Mouse (Mus musculus) limb, embryonic 14.5 days (tissue): Measurements from ENCODE around the gene Phf21b. TPM values are rescaled to one million over a fixed set of nuclear protein-coding genes. Genes with fewer than 3 reads are reported as not detected.

Experiments
- ATAC-seq: fragments of 200-750 bp; cut with Nextera tagmentation; 2 replicates; pipeline ENCODE4 v1.8.0; 2017; ENCODE audit warnings: low read depth, moderate number of reproducible peaks, moderate TSS enrichment; ENCODE audit not compliant: low FRiP score
- DNase-seq: peaks from one replicate; pipeline ENCODE4 v3.0.0-alpha.2; 2015; ENCODE audit warnings: low spot score
- H3K27ac ChIP-seq: fragments of 300-500 bp; sonication (generic); replicated peaks from 2 replicates; pipeline ENCODE4 v1.5.1; 2014; ENCODE audit warnings: low read depth, mild to moderate bottlenecking, low read length, moderate library complexity, mixed read lengths
- H3K27me3 ChIP-seq: fragments of 300-500 bp; sonication (generic); 2 replicates; pipeline ENCODE4 v1.6.1; 2014; ENCODE audit warnings: low read length, mixed read lengths; ENCODE audit not compliant: control insufficient read depth, insufficient read depth
- H3K36me3 ChIP-seq: fragments of 300-500 bp; sonication (generic); 2 replicates; pipeline ENCODE4 v1.6.1; 2014; ENCODE audit warnings: mild to moderate bottlenecking, low read length, moderate library complexity, mixed read lengths; ENCODE audit not compliant: control insufficient read depth, insufficient read depth
- H3K4me1 ChIP-seq: fragments of 300-500 bp; sonication (generic); 2 replicates; pipeline ENCODE4 v1.6.1; 2014; ENCODE audit warnings: antibody characterized with exemption, low read length, mixed read lengths; ENCODE audit not compliant: control insufficient read depth, insufficient read depth
- H3K4me2 ChIP-seq: fragments of 300-500 bp; sonication (generic); replicated peaks from 2 replicates; pipeline ENCODE4 v1.6.1; 2014; ENCODE audit warnings: low read depth, mild to moderate bottlenecking, low read length, moderate library complexity; ENCODE audit not compliant: severe bottlenecking
- H3K4me3 ChIP-seq: fragments of 300-500 bp; sonication (generic); replicated peaks from 2 replicates; pipeline ENCODE4 v1.5.1; 2014; ENCODE audit warnings: low read length
- H3K9ac ChIP-seq: fragments of 300-500 bp; sonication (generic); 2 replicates; pipeline ENCODE4 v1.6.1; 2014; ENCODE audit warnings: mild to moderate bottlenecking, low read depth, low read length, moderate library complexity; ENCODE audit not compliant: severe bottlenecking
- H3K9me3 ChIP-seq: fragments of 300-500 bp; sonication (generic); 2 replicates; pipeline ENCODE4 v1.6.1; 2016; ENCODE audit warnings: low read length; ENCODE audit not compliant: control insufficient read depth
- POLR2A ChIP-seq: fragments of 200-500 bp; IDR thresholded peaks from 2 replicates; pipeline ENCODE4 v1.8.0; 2012; ENCODE audit warnings: inconsistent platforms, mild to moderate bottlenecking, moderate library complexity, borderline replicate concordance; ENCODE audit not compliant: insufficient read depth, insufficient read length; ENCODE audit errors: extremely low read depth
- WGBS: fragments of 180-500 bp; shearing (Covaris S2); extraction: QIAGEN DNeasy Blood & Tissue Kit; methylation state at CpG from one replicate; pipeline ENCODE4 v1.1.7; 2014; 5-methylcytosine and 5-hydroxymethylcytosine counted together
- polyA plus RNA-seq, 2 experiments: library from polyadenylated mRNA; depleted of rRNA in 1 of 2; stranded (reverse) in 1 of 2; unstranded in 1 of 2; fragments of >200 nt; fragmentation: Nextera tagmentation in 1 of 2; extraction: Ambion mirVana in 1 of 2; gene quantifications; 2 replicates each; pipeline versions ENCODE4 v1.2.1 to v1.2.3; 2012 to 2014

Gene Phf21b
- polyA plus RNA-seq, 2 experiments: 0.43 to 6.9 TPM

DNA sequence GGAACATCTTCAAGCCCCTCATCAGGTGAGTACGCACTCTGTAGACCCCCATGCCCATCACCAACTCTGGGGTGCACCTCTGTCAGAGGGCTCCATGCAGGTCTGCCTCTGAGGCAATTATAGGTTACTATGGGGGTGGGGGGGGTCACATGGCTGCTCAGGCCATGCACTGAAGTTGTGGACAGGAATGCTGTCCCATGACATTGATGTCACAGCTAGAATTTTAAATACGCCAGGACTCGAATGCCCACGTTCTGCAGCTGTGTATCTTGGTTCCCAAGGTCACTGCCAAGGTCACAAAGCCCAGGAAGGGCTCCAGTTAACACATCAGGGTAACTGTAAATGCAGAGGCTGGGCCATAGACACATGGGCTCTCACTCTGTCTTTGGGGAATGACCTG, 110.0 kb downstream of the Phf21b start:
- no peak for DNase-seq
- Histone ChIP-seq H3K4me2 (no peak overlapping the region), H3K9ac (no peak overlapping the region), H3K9me3 (no peaks in the 10 kb centered on the region), H3K36me3 (no peaks in the 10 kb centered on the region), H3K4me3 (no peak overlapping the region), H3K27ac (no peak overlapping the region), H3K27me3 (no peaks in the 10 kb centered on the region), H3K4me1 (no peaks in the 10 kb centered on the region)
- no peak for TF ChIP-seq POLR2A
- no peak for ATAC-seq
- WGBS: 93% methylated on average over 4 of the region's 4 CpGs

DNA sequence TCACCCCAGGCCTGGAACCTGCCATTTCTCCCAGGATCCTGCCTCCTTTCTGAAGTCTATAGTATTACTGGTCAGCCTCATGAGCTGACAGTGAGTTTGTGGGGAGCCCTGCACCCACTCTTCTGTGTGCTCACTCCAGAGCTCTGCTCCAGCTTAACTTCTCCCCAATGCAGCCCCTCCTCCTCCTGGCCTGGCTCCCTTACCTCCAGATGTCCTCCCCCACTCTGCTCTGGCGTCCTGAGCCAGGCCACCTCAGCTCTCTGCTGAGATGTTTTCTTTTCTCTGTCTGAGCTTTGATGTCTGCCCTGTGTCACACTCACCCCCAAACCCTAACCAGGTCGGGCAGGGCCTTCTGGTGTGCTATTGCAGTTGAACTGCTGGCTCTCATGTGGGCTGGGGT, 111.5 kb downstream of the Phf21b start:
- Histone ChIP-seq H3K4me1 (no peaks in the 10 kb centered on the region), H3K9me3 (no peaks in the 10 kb centered on the region), H3K4me3 (no peak overlapping the region), H3K27ac (no peak overlapping the region), H3K4me2 (no peak overlapping the region), H3K9ac (no peak overlapping the region), H3K27me3 (no peaks in the 10 kb centered on the region), H3K36me3 (no peaks in the 10 kb centered on the region)
- WGBS: 4% methylated on average over 2 of the region's 2 CpGs
- TF ChIP-seq POLR2A: no peak
- DNase-seq (no peak), ATAC-seq (no peak)

DNA sequence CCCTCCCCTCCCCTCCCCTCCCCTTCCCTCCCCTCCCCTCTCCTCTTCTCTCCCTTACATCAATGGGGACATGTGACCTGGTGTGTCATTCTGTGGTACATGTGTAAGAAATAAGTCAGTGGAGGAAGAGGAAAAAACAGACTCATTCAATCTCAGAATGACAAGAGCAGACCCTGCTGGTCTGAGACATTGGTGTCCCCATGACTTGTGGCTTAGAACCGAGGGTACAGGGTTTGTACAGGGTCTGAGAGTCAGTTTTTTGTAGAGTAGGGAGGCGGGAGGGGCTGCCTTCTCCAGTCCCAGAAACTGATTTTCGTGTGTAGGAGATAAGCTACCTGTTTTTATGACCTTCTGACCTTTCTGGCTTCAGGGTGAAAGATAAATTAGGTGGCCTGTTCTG, 112.5 kb downstream of the Phf21b start:
- H3K4me2 ChIP-seq: no peak overlapping the region
- no peaks in the 10 kb centered on the region for H3K27me3 ChIP-seq
- no peak overlapping the region for H3K4me3 ChIP-seq
- H3K9ac ChIP-seq: no peak overlapping the region
- no peaks in the 10 kb centered on the region for H3K9me3 ChIP-seq
- no peaks in the 10 kb centered on the region for H3K36me3 ChIP-seq
- DNase-seq: no peak
- WGBS: 19% methylated on average over 3 of the region's 3 CpGs
- no peaks in the 10 kb centered on the region for H3K4me1 ChIP-seq
- no peak overlapping the region for H3K27ac ChIP-seq
- TF ChIP-seq POLR2A: no peak
- no peak for ATAC-seq

DNA sequence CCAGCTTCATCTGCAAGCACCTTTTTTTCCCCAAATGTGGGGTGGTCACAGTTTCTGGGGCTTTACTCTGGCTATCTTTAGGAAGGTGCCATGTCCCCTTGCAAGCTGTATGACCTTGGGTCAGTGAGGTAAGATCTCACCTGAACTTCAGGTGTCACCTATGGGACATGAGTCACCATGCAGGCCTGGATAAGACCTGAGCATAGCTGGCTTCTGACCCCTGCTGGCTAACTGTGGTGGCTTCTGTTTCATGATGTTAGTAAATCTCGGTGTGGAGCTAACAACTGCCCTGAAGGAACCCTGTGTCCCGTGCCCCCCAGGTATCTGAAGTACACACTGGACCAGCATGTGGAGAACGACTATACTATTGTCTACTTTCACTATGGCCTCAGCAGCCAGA, 114.3 kb downstream of the Phf21b start:
- H3K27me3 ChIP-seq: no peaks in the 10 kb centered on the region

DNA sequence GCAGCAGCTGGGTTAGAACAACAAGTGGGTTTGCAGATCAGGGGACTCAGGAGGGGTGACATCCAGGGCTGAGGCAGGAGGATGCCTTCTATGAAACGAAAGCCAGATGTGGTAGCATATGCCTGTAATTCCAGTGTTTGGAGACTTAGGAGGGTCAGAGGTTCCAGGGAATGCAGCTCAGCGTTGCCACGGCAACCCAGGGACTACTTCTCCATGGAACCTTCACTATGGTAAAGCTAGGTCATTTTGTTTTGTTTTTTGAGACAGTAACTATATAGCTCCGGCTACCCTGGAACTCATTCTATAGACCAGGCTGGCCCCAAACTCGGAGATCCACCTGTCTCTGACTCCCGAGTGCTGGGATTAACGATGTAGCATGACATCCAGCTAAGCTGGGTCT, 117.6 kb downstream of the Phf21b start:
- H3K4me1 ChIP-seq: no peaks in the 10 kb centered on the region
- no peak overlapping the region for H3K4me2 ChIP-seq
- H3K27ac ChIP-seq: no peak overlapping the region
- H3K36me3 ChIP-seq: no peaks in the 10 kb centered on the region
- TF ChIP-seq POLR2A: no peak
- no peak overlapping the region for H3K4me3 ChIP-seq
- H3K9ac ChIP-seq: no peak overlapping the region
- no peak for ATAC-seq
- WGBS: 90% methylated on average over 7 of the region's 7 CpGs
- no peak for DNase-seq
- no peaks in the 10 kb centered on the region for H3K9me3 ChIP-seq
- no peaks in the 10 kb centered on the region for H3K27me3 ChIP-seq

More for the DNA sequence above, 114.3 kb downstream of the Phf21b start:
- H3K4me2 ChIP-seq: no peak overlapping the region
- no peaks in the 10 kb centered on the region for H3K4me1 ChIP-seq
- no peak for TF ChIP-seq POLR2A
- DNase-seq: no peak
- H3K9ac ChIP-seq: no peak overlapping the region
- no peaks in the 10 kb centered on the region for H3K9me3 ChIP-seq
- no peaks in the 10 kb centered on the region for H3K36me3 ChIP-seq
- no peak for ATAC-seq
- no peak overlapping the region for H3K27ac ChIP-seq
- no peak overlapping the region for H3K4me3 ChIP-seq
- 84% methylated on average over 3 of the region's 3 CpGs for WGBS

DNA sequence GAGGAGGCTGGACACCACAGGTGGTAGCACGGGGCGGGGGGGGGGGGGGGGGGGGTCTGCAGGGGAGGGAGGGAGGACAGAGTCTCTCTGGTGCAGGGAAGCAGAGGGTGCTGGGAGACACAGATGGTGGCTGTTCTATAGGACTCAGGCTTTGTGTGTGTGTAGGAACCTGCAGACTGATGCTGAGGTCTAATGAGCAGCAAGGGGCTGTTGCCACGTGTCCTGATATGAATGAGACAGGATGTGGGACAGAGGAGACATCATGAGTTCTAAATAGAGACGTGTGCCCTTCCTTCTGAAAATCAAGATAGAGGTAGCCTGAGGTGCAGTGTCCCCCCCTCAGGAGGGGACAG, 118.9 kb downstream of the Phf21b start:
- Histone ChIP-seq H3K36me3 (no peaks in the 10 kb centered on the region), H3K27ac (no peak overlapping the region), H3K9ac (no peak overlapping the region), H3K4me1 (no peaks in the 10 kb centered on the region), H3K4me2 (no peak overlapping the region), H3K4me3 (no peak overlapping the region), H3K9me3 (no peaks in the 10 kb centered on the region), H3K27me3 (no peaks in the 10 kb centered on the region)
- TF ChIP-seq POLR2A: no peak
- ATAC-seq (no peak), DNase-seq (no peak)
- 50% methylated on average over 2 of the region's 4 CpGs for WGBS
